Mouse (Mus musculus): ENCODE results near the gene Paxx.

The Paxx gene

GRCm38 (mm10) chr2:25408908-25409307 is 52.0 kb downstream of the Paxx start:
- DNase-seq (ENCODE audit: low spot score): no peak
